Mouse (Mus musculus) G1E (cell line): ENCODE measurements around the gene Metap1. TPM values are rescaled to one million over a fixed set of nuclear protein-coding genes. Genes with fewer than 3 reads are reported as not detected.
A peak's percentile ranks its signal among the peaks of the same experiment; 100 is the strongest.

Experiments
- ATAC-seq: 2 replicates; pipeline ENCODE4 v1.8.0; 2016; ENCODE audit warnings: mild to moderate bottlenecking; ENCODE audit not compliant: insufficient number of reproducible peaks, poor library complexity, low FRiP score, severe bottlenecking; ENCODE audit errors: extremely low read depth
- DNase-seq: peaks from one replicate; pipeline ENCODE4 v3.0.0; 2012; ENCODE audit warnings: low spot score
- H3K27me3 ChIP-seq: 2 replicates; pipeline ENCODE4 v1.6.1; 2012; ENCODE audit warnings: mild to moderate bottlenecking, low read length, inconsistent platforms; ENCODE audit not compliant: insufficient read depth
- H3K36me3 ChIP-seq: replicated peaks from 2 replicates; pipeline ENCODE3; 2012; ENCODE audit warnings: mild to moderate bottlenecking, inconsistent platforms
- H3K4me1 ChIP-seq: 2 replicates; pipeline ENCODE4 v1.6.1; 2012; ENCODE audit warnings: low read depth, low read length, inconsistent platforms, mixed read lengths; ENCODE audit not compliant: insufficient read depth
- H3K4me3 ChIP-seq: 2 replicates; pipeline ENCODE4 v1.5.1; 2012; ENCODE audit warnings: low read depth, mild to moderate bottlenecking, inconsistent platforms, low read length, moderate library complexity, mixed read lengths
- H3K9me3 ChIP-seq: replicated peaks from 2 replicates; pipeline ENCODE4 v1.6.1; 2012; ENCODE audit warnings: inconsistent platforms
- CTCF ChIP-seq: IDR thresholded peaks from 2 replicates; pipeline ENCODE4 v1.5.1; 2012; ENCODE audit warnings: low read depth, low read length, inconsistent platforms, mixed read lengths
- GATA1 ChIP-seq: IDR thresholded peaks from 2 replicates; pipeline ENCODE4 v1.6.1; 2012; ENCODE audit warnings: borderline replicate concordance, low read length, inconsistent platforms, mixed read lengths
- GATA2 ChIP-seq: IDR thresholded peaks from 2 replicates; pipeline ENCODE4 v1.6.1; 2012; ENCODE audit warnings: low read depth, low read length, inconsistent platforms, borderline replicate concordance
- POLR2AphosphoS5 ChIP-seq: IDR thresholded peaks from 2 replicates; pipeline ENCODE4 v1.6.1; 2012; ENCODE audit warnings: low read depth, low read length, inconsistent platforms; ENCODE audit not compliant: insufficient replicate concordance
- TAL1 ChIP-seq: conservative IDR thresholded peaks from 2 replicates; pipeline ENCODE4 v1.6.1; 2012; ENCODE audit warnings: low read depth, low read length, inconsistent platforms, mixed read lengths
- polyA plus RNA-seq: library from polyadenylated mRNA; stranded (reverse); fragments of >175 nt; gene quantifications from 2 replicates; pipeline ENCODE4 v1.2.3, GENCODE M21; 2012
- total RNA-seq, 2 experiments: library from RNA; stranded (forward) in 1 of 2; stranded (reverse) in 1 of 2; fragments of 200-1000 nt in 1 of 2; fragments of >200 nt in 1 of 2; fragmentation: Nextera tagmentation in 1 of 2; gene quantifications; 2 replicates each; pipeline ENCODE4 v1.2.3; 2014 to 2017

Gene Metap1
- total RNA-seq (2014; fragmentation: Nextera tagmentation) = 61.8 and 67.3 TPM in 2 replicates
- 63.0 and 66.3 TPM in 2 replicates for total RNA-seq (2017)
- 24.3 and 29.3 TPM in 2 replicates for polyA plus RNA-seq

- H3K4me1 ChIP-seq = peaks cover 25% of the 10 kb centered on the region
- H3K4me3 ChIP-seq = peak within 1 kb of the TSS; percentile 87
- DNase-seq = peak; percentile 99
- ATAC-seq = peak; percentile 92
- no peaks in the 10 kb centered on the region for H3K9me3 ChIP-seq
- TF ChIP-seq TAL1 (no peak), GATA2 (no peak), GATA1 (no peak), POLR2AphosphoS5 (no peak), CTCF (no peak)
- H3K27me3 ChIP-seq = no peaks in the 10 kb centered on the region
- H3K36me3 ChIP-seq = peaks cover 24% of the 10 kb centered on the region
Observed at GRCm38 (mm10) chr3:138489327-138490033, at the start of gene Metap1. Gene Metap1, minus strand, starts transcription at chr3:138489515.

DNA sequence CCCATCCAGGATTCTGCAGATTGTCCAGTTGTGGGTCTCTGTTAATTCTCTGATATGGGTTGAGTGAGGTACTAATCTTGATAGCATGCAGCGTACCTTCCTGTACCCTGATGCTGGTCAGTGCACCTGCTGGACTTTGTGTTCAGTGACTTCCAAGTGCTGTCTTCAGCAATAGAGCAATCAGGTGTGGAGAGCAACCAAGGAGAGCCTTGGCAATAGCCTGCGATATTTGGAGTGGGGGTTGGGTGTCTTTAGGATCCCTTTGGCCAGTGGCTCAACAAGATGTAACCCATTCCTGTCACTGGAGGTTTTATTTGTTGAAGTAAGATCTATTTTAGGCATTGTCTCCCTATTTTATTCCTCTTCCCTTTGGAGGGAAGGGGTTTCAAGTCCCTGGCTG is 46.7 kb upstream of the Metap1 start:
- DNase-seq = no peak
- no peak for ATAC-seq
- Histone ChIP-seq H3K4me1 (peaks cover 67% of the 10 kb centered on the region), H3K9me3 (no peaks in the 10 kb centered on the region), H3K4me3 (no peak overlapping the region), H3K27me3 (no peaks in the 10 kb centered on the region), H3K36me3 (peaks cover 39% of the 10 kb centered on the region)
- no peak for TF ChIP-seq TAL1
- TF ChIP-seq GATA1 = no peak
- TF ChIP-seq POLR2AphosphoS5 = no peak
- TF ChIP-seq GATA2 = no peak
- no peak for TF ChIP-seq CTCF

DNA sequence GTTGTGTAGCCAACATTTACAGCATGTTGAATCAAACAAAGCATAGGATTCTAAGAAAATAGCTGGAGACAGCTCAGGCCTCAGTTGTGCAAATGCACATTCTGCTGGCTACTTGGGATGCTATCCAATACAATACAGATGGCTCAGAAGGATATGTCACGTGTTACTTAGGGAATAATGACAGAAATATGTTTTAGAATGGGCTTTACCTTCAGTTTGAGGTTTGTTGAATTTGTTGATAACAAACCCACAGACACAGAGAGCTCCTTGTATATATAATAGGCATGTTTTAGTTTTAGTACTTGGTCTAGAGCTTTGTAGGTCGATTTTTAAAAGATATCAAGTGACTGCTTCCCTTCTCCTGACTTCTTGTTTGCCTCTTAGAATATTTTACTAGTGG is 43.4 kb upstream of the Metap1 start:
- DNase-seq = no peak
- Histone ChIP-seq H3K4me3 (peak overlapping the region; percentile 35; the same call in 1 of the 2 replicates), H3K4me1 (peaks cover 61% of the 10 kb centered on the region), H3K9me3 (no peaks in the 10 kb centered on the region), H3K27me3 (no peaks in the 10 kb centered on the region), H3K36me3 (peaks cover 29% of the 10 kb centered on the region)
- no peak for TF ChIP-seq TAL1
- no peak for TF ChIP-seq POLR2AphosphoS5
- TF ChIP-seq GATA1 = no peak
- TF ChIP-seq GATA2 = no peak
- TF ChIP-seq CTCF = no peak
- ATAC-seq = no peak

DNA sequence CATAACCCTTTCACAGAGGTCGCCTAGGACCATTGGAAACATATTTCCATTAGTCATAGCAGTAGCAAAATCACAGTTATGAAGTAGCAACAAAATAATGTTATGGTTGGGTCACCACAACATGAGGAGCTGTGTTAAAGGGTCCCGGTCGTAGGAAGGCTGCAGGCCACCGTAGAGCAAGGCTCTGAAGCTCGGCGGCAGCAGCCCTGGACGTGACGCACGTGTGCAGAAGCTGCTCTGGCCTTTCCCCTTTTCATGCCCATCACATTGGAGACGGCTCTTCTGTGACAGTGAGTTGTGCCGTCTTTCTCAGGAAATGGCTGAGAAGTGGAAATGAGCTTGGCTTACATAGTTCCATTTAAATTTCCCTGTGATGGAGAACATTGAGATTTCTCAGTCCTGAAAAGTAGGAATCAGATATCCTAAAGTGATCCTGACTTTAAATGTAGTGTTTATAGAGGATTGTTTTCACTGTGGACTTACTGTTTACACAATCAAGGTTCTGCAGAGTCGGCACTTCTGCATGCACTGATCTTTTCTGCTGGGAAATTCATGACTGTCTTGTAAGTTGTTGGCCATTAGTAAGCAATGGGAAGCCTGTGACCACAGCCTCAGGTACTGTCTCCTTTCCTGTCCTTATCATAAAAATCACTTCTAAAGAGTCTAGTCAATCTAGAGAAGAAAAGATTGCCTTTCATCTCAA is 42.3 kb upstream of the Metap1 start:
- peak overlapping the region; percentile 67; the same call in 1 of the 2 replicates for H3K4me3 ChIP-seq
- ATAC-seq (no peak), DNase-seq (no peak)
- H3K9me3 ChIP-seq = no peaks in the 10 kb centered on the region
- H3K36me3 ChIP-seq = peaks cover 27% of the 10 kb centered on the region
- H3K27me3 ChIP-seq = no peaks in the 10 kb centered on the region
- peaks cover 53% of the 10 kb centered on the region for H3K4me1 ChIP-seq
- no peak for TF ChIP-seq TAL1
- TF ChIP-seq POLR2AphosphoS5 = no peak
- no peak for TF ChIP-seq CTCF
- TF ChIP-seq GATA2 = no peak
- TF ChIP-seq GATA1 = no peak

DNA sequence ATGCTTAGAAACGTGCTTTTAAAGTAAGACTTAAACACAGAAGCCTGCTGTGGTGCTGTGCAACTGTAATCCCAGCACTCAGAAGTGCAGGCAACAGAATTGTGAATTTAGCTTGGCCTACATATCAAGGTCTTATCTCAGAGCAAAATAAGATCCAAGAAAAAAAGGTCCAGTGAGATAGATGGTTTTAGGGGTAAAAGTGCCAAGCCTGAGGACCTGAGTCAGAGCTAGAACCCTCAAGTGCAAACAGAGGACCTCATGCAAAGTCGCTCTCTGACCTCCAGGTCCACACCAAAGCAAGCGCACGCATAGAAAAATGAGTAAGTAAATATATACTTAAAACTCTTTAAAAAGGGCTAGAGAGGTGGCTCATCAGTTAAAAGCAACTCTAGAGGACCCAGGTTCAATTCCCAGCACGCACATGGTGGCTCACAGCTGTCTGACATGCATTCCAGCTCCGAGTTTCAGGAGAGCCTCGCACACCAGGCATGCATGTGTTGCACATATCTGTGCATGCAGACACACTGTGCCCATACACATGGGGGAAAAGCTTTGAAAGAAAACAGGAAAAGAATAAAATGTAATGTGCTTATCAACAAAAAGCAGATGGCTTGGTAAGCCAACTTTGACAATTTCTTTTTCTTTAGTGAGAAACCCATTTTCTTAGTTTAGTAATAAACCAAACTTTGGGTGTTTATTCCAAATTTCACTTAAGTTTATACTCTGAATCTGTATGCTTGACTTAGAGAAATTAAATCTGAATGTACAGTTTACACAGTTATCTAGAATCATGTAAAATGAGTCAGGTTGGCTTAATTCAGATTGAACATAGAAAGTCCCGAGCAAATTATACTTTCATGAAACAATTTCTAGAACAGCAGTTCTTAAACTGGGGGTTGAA is 41.5 kb upstream of the Metap1 start:
- no peaks in the 10 kb centered on the region for H3K9me3 ChIP-seq
- peaks cover 55% of the 10 kb centered on the region for H3K4me1 ChIP-seq
- TF ChIP-seq POLR2AphosphoS5 (no peak), TAL1 (peak; percentile 26; the same call in 1 of the 2 replicates)
- no peak for DNase-seq
- H3K36me3 ChIP-seq = peaks cover 22% of the 10 kb centered on the region
- peak overlapping the region; percentile 67; the same call in 1 of the 2 replicates for H3K4me3 ChIP-seq
- no peaks in the 10 kb centered on the region for H3K27me3 ChIP-seq
- ATAC-seq = no peak

DNA sequence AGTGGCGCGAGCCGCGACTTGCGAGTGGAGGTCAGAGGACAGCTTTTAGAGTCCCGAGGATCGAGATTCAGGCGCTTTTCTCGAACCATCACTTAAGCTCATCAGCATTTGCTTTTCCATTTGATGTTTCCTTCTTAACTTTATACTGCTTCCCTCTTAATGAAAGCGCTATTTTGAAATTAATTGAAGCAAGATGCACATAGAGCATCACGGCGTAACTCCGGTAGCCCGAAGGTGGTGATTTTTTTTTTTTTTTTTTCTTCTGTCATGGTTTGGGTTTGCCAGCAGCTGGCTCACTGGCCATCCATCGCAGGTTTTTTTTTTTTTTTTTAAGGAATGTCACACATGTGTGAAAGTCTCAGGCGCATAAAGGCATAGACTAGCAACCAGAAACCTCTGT is 39.0 kb upstream of the Metap1 start:
- TF ChIP-seq CTCF (no peak), TAL1 (no peak), GATA2 (no peak), POLR2AphosphoS5 (no peak), GATA1 (no peak)
- no peaks in the 10 kb centered on the region for H3K9me3 ChIP-seq
- H3K4me1 ChIP-seq = peaks cover 50% of the 10 kb centered on the region
- H3K4me3 ChIP-seq = peak overlapping the region; percentile 91
- peaks cover 11% of the 10 kb centered on the region for H3K36me3 ChIP-seq
- no peak for ATAC-seq
- no peaks in the 10 kb centered on the region for H3K27me3 ChIP-seq
- no peak for DNase-seq
